Mouse (Mus musculus) heart, embryonic 13.5 days (tissue): ENCODE measurements around the gene Trim80. TPM values are rescaled to one million over a fixed set of nuclear protein-coding genes. Genes with fewer than 3 reads are reported as not detected.
"Not testable (repeated sequence)": the region's sequence is repeated elsewhere in the genome, so short reads cannot be mapped to it uniquely, and the experiment has no call there.

Experiments used
- ATAC-seq: fragments of 200-750 bp; cut with Nextera tagmentation; 2 replicates; pipeline ENCODE4 v1.8.0; 2017; ENCODE audit warnings: moderate TSS enrichment; ENCODE audit not compliant: insufficient number of reproducible peaks, low FRiP score, low TSS enrichment; ENCODE audit errors: extremely low read depth
- H3K27ac ChIP-seq: fragments of 300-500 bp; sonication (generic); replicated peaks from 2 replicates; pipeline ENCODE4 v1.5.1; 2015; ENCODE audit warnings: moderate library complexity, mild to moderate bottlenecking, inconsistent platforms
- H3K27me3 ChIP-seq: fragments of 300-500 bp; sonication (generic); replicated peaks from 2 replicates; pipeline ENCODE4 v1.6.1; 2015; ENCODE audit warnings: mild to moderate bottlenecking, inconsistent platforms
- H3K36me3 ChIP-seq: fragments of 300-500 bp; sonication (generic); 2 replicates; pipeline ENCODE4 v1.6.1; 2015; ENCODE audit warnings: mild to moderate bottlenecking, inconsistent platforms
- H3K4me1 ChIP-seq: fragments of 300-500 bp; sonication (generic); 2 replicates; pipeline ENCODE4 v1.6.1; 2015; ENCODE audit warnings: inconsistent platforms
- H3K4me2 ChIP-seq: fragments of 300-500 bp; sonication (generic); 2 replicates; pipeline ENCODE4 v1.6.1; 2015; ENCODE audit warnings: inconsistent platforms, mild to moderate bottlenecking, moderate library complexity
- H3K4me3 ChIP-seq: fragments of 300-500 bp; sonication (generic); 2 replicates; pipeline ENCODE4 v1.5.1; 2015; ENCODE audit warnings: moderate library complexity, mild to moderate bottlenecking, inconsistent platforms
- H3K9ac ChIP-seq: fragments of 300-500 bp; sonication (generic); 2 replicates; pipeline ENCODE4 v1.6.1; 2015; ENCODE audit warnings: inconsistent platforms, mild to moderate bottlenecking, moderate library complexity
- H3K9me3 ChIP-seq: fragments of 300-500 bp; sonication (generic); 2 replicates; pipeline ENCODE4 v1.6.1; 2016; ENCODE audit warnings: inconsistent platforms
- WGBS: fragments of 180-500 bp; shearing (Covaris S2); methylation state at CpG from one replicate; pipeline ENCODE4 v1.1.7; 2015; ENCODE audit warnings: mixed read lengths; 5-methylcytosine and 5-hydroxymethylcytosine counted together
- polyA plus RNA-seq: library from polyadenylated mRNA; unstranded; fragments of >200 nt; fragmentation: Nextera tagmentation; extraction: Ambion mirVana; gene quantifications from 2 replicates; pipeline ENCODE4 v1.2.1, GENCODE M21; 2015

Trim80 gene
- polyA plus RNA-seq, 1 experiment from 2014 or later = 0.07 TPM

GRCm38 (mm10) chr11:115467217-115467618 is 26.9 kb downstream of the Trim80 start:
- H3K9ac ChIP-seq = peak overlapping the region; percentile 10; the same call in 1 of the 2 replicates
- H3K36me3 ChIP-seq = no peaks in the 10 kb centered on the region
- H3K9me3 ChIP-seq = no peaks in the 10 kb centered on the region
- H3K4me3 ChIP-seq = no peak overlapping the region
- H3K4me1 ChIP-seq = peaks cover 18% of the 10 kb centered on the region
- no peak for ATAC-seq
- no peak overlapping the region for H3K4me2 ChIP-seq
- peaks cover under 1% of the 10 kb centered on the region; the same call in 1 of the 2 replicates for H3K27me3 ChIP-seq
- no peak overlapping the region for H3K27ac ChIP-seq
- WGBS = 24% methylated on average over 4 of the region's 4 CpGs

GRCm38 (mm10) chr11:115472183-115472582 is 31.8 kb downstream of the Trim80 start:
- no peak overlapping the region for H3K9ac ChIP-seq
- H3K36me3 ChIP-seq = no peaks in the 10 kb centered on the region
- no peak overlapping the region for H3K4me3 ChIP-seq
- no peak overlapping the region for H3K4me2 ChIP-seq
- H3K27ac ChIP-seq = 0 out of 2 replicates have a peak overlapping the region, but pooled peaks have one; percentile 84
- no peak for ATAC-seq
- WGBS = 67% methylated on average over 7 of the region's 7 CpGs
- peaks cover 45% of the 10 kb centered on the region for H3K4me1 ChIP-seq
- H3K9me3 ChIP-seq = no peaks in the 10 kb centered on the region
- no peaks in the 10 kb centered on the region for H3K27me3 ChIP-seq

GRCm38 (mm10) chr11:115473626-115474275 is 33.4 kb downstream of the Trim80 start:
- ATAC-seq = 0 out of 2 replicates have a peak, but pooled peaks have one; percentile 21
- peak overlapping the region; percentile 93; the same call in 1 of the 2 replicates for H3K9ac ChIP-seq
- peaks cover 44% of the 10 kb centered on the region for H3K4me1 ChIP-seq
- H3K9me3 ChIP-seq = no peaks in the 10 kb centered on the region
- H3K27ac ChIP-seq = peak overlapping the region; percentile 84
- H3K4me2 ChIP-seq = peak overlapping the region; percentile 45
- peak overlapping the region; percentile 13 for H3K4me3 ChIP-seq
- WGBS = 15% methylated on average over 15 of the region's 15 CpGs
- H3K27me3 ChIP-seq = no peaks in the 10 kb centered on the region
- no peaks in the 10 kb centered on the region for H3K36me3 ChIP-seq

GRCm38 (mm10) chr11:115475025-115475757 is 34.8 kb downstream of the Trim80 start, which contains the start of gene Armc7:
Gene Armc7 (plus strand): TSS chr11:115475667.
- H3K9me3 ChIP-seq = no peaks in the 10 kb centered on the region
- H3K27ac ChIP-seq = peak within 1 kb of the TSS; percentile 83
- H3K36me3 ChIP-seq = peaks cover 2% of the 10 kb centered on the region
- peak; percentile 89 for ATAC-seq
- H3K4me3 ChIP-seq = peak within 1 kb of the TSS; percentile 85
- H3K4me1 ChIP-seq = peaks cover 44% of the 10 kb centered on the region
- peak within 1 kb of the TSS; percentile 98 for H3K4me2 ChIP-seq
- H3K9ac ChIP-seq = peak within 1 kb of the TSS; percentile 93
- no peaks in the 10 kb centered on the region for H3K27me3 ChIP-seq
- 1% methylated on average over 26 of the region's 26 CpGs for WGBS

- peak overlapping the region; percentile 85 for H3K4me3 ChIP-seq
- peak overlapping the region; percentile 83 for H3K27ac ChIP-seq
- H3K9me3 ChIP-seq = no peaks in the 10 kb centered on the region
- H3K36me3 ChIP-seq = peaks cover 6% of the 10 kb centered on the region
- H3K9ac ChIP-seq = peak overlapping the region; percentile 93
- WGBS = 3% methylated on average over 28 of the region's 28 CpGs
- peak overlapping the region; percentile 98 for H3K4me2 ChIP-seq
- H3K4me1 ChIP-seq = peaks cover 44% of the 10 kb centered on the region
- ATAC-seq = 0 out of 2 replicates have a peak, but pooled peaks have one; percentile 4
- no peaks in the 10 kb centered on the region for H3K27me3 ChIP-seq
These were observed 35.5 kb downstream of the Trim80 start for GRCm38 (mm10) chr11:115475758-115476237.

- H3K27ac ChIP-seq, H3K9me3 ChIP-seq, ATAC-seq, H3K27me3 ChIP-seq, H3K36me3 ChIP-seq: not testable (repeated sequence)
- peak overlapping the region; percentile 85 for H3K4me3 ChIP-seq
- H3K4me2 ChIP-seq = peak overlapping the region; percentile 98
- 76% methylated on average over 4 of the region's 4 CpGs for WGBS
- peak overlapping the region; percentile 93 for H3K9ac ChIP-seq
- H3K4me1 ChIP-seq = peaks cover 44% of the 10 kb centered on the region
These were observed 36.3 kb downstream of the Trim80 start for GRCm38 (mm10) chr11:115476630-115477029.

- not testable (repeated sequence) for ATAC-seq, H3K27me3 ChIP-seq, H3K36me3 ChIP-seq, H3K27ac ChIP-seq, H3K4me3 ChIP-seq, H3K9me3 ChIP-seq
- peak overlapping the region; percentile 93; the same call in 1 of the 2 replicates for H3K9ac ChIP-seq
- H3K4me1 ChIP-seq = peaks cover 41% of the 10 kb centered on the region
- 83% methylated on average over 7 of the region's 7 CpGs for WGBS
- peak overlapping the region; percentile 98 for H3K4me2 ChIP-seq
These were observed 37.0 kb downstream of the Trim80 start for GRCm38 (mm10) chr11:115477388-115477787.

- WGBS = 81% methylated on average over 9 of the region's 9 CpGs
- ATAC-seq = no peak
- Histone ChIP-seq H3K36me3 (peaks cover 6% of the 10 kb centered on the region), H3K27me3 (no peaks in the 10 kb centered on the region), H3K4me2 (no peak overlapping the region), H3K9ac (no peak overlapping the region), H3K27ac (no peak overlapping the region), H3K9me3 (no peaks in the 10 kb centered on the region), H3K4me1 (peaks cover 33% of the 10 kb centered on the region), H3K4me3 (no peak overlapping the region)
These were observed 38.1 kb downstream of the Trim80 start for GRCm38 (mm10) chr11:115478296-115478938.

GRCm38 (mm10) chr11:115481553-115482259 is 41.4 kb downstream of the Trim80 start:
- Histone ChIP-seq H3K27ac (no peak overlapping the region), H3K9me3 (no peaks in the 10 kb centered on the region), H3K36me3 (peaks cover 9% of the 10 kb centered on the region), H3K27me3 (no peaks in the 10 kb centered on the region), H3K9ac (no peak overlapping the region), H3K4me3 (no peak overlapping the region), H3K4me1 (peaks cover 16% of the 10 kb centered on the region), H3K4me2 (no peak overlapping the region)
- 75% methylated on average over 6 of the region's 6 CpGs for WGBS
- ATAC-seq = no peak

GRCm38 (mm10) chr11:115483278-115483677 is 42.9 kb downstream of the Trim80 start:
- Histone ChIP-seq H3K4me3 (no peak overlapping the region), H3K36me3 (peaks cover 9% of the 10 kb centered on the region), H3K4me2 (no peak overlapping the region), H3K4me1 (peaks cover 9% of the 10 kb centered on the region), H3K27me3 (no peaks in the 10 kb centered on the region), H3K27ac (no peak overlapping the region), H3K9me3 (no peaks in the 10 kb centered on the region), H3K9ac (no peak overlapping the region)
- 69% methylated on average over 11 of the region's 11 CpGs for WGBS
- no peak for ATAC-seq
